Mouse (Mus musculus) liver (tissue): ENCODE measurements around the gene 2410137M14Rik.
A peak's percentile ranks its signal among the peaks of the same experiment; 100 is the strongest.

Experiments used
- DNase-seq: peaks from one replicate; pipeline ENCODE4 v3.0.0-alpha.2; 2020; ENCODE audit warnings: mixed read lengths

2410137M14Rik gene

GRCm38 (mm10) chr17:36947051-36947819 is 33.8 kb downstream of the 2410137M14Rik start:
- peak; percentile 27 for DNase-seq

GRCm38 (mm10) chr17:36944121-36944775 is 36.8 kb downstream of the 2410137M14Rik start:
- no peak for DNase-seq

GRCm38 (mm10) chr17:36943691-36944090 is 37.3 kb downstream of the 2410137M14Rik start:
- DNase-seq, result no peak

GRCm38 (mm10) chr17:36942791-36943471 is 38.1 kb downstream of the 2410137M14Rik start, which contains the start of gene Rnf39:
Gene Rnf39, plus strand, starts transcription at chr17:36942918.
- DNase-seq, result no peak

GRCm38 (mm10) chr17:36942391-36942790 is 38.6 kb downstream of the 2410137M14Rik start:
- DNase-seq, result no peak

GRCm38 (mm10) chr17:36938056-36938455 is 43.0 kb downstream of the 2410137M14Rik start:
- no peak for DNase-seq

- DNase-seq, result no peak
These were observed 49.2 kb downstream of the 2410137M14Rik start for GRCm38 (mm10) chr17:36931806-36932205.

- DNase-seq, result no peak
These were observed 49.9 kb downstream of the 2410137M14Rik start for GRCm38 (mm10) chr17:36931130-36931529.

GRCm38 (mm10) chr17:36930233-36930632 is 50.8 kb downstream of the 2410137M14Rik start:
- no peak for DNase-seq

- DNase-seq, result no peak
These were observed 51.7 kb downstream of the 2410137M14Rik start for GRCm38 (mm10) chr17:36929236-36929932.
